Mouse (Mus musculus): ENCODE measurements around the gene Ism2.

Gene Ism2

GRCm38 (mm10) chr12:87229633-87230032 is 69.9 kb downstream of the Ism2 start:
- DNase-seq (ENCODE audit: low read depth): no peak
